Mouse (Mus musculus): Measurements from ENCODE around the gene B4galt5.

- TF ChIP-seq CTCF (IDR thresholded peaks at IDR 0.05; ENCODE audit: low read depth) (no peak), EP300 (optimal IDR thresholded peaks at IDR 0.05) (no peak)
Observed at GRCm38 (mm10) chr2:167254185-167254584, 94.8 kb downstream of the B4galt5 start.

Data from stomach, postnatal 0 days (tissue).